Mouse (Mus musculus): ENCODE results near the gene Gm10392. TPM values are rescaled to one million over a fixed set of nuclear protein-coding genes. Genes with fewer than 3 reads are reported as not detected.

The Gm10392 gene
- total and polyA plus RNA-seq, 3 experiments, result 0.10 to 0.27 TPM; not detected in 1

- TF ChIP-seq MXI1 (IDR thresholded peaks at IDR 0.05; ENCODE audit: low read depth, low read length), result 0 out of 2 replicates have a peak, but pooled peaks have one; percentile 14
- no peak for TF ChIP-seq ZNF384 (IDR thresholded peaks at IDR 0.05; ENCODE audit: low read depth, low read length)
- peak; percentile 44; the same call in 1 of the 2 replicates for TF ChIP-seq MAX (IDR thresholded peaks at IDR 0.05; ENCODE audit: low read length)
- no peak for TF ChIP-seq RAD21 (IDR thresholded peaks at IDR 0.05; ENCODE audit: low read depth, low read length)
- TF ChIP-seq TBP (IDR thresholded peaks at IDR 0.05; ENCODE audit: low read depth, low read length), result 0 out of 2 replicates have a peak, but pooled peaks have one; percentile 5
- TF ChIP-seq JUND (IDR thresholded peaks at IDR 0.05; ENCODE audit: low read depth, low read length), result no peak
- TF ChIP-seq EP300 (IDR thresholded peaks at IDR 0.05; ENCODE audit: low read depth in 1 of 2, low read length in 2 of 2), result 0 out of 4 replicates have a peak, but pooled peaks of 1 of the 2 experiments have one; percentile 22
- TF ChIP-seq CTCF (IDR thresholded peaks at IDR 0.05 in 2 of 3, conservative IDR thresholded peaks at IDR 0.05 in 1 of 3; ENCODE audit: control insufficient read depth in 1 of 3, insufficient read depth in 1 of 3, low read depth in 2 of 3, low read length in 3 of 3, poor library complexity in 1 of 3, severe bottlenecking in 1 of 3), result no peak
- no peak for TF ChIP-seq MYC (IDR thresholded peaks at IDR 0.05; ENCODE audit: low read depth, low read length)
- TF ChIP-seq HCFC1 (IDR thresholded peaks at IDR 0.05; ENCODE audit: low read depth, low read length), result no peak
- no peak for TF ChIP-seq ZKSCAN1 (IDR thresholded peaks at IDR 0.05; ENCODE audit: low read depth, low read length)
- TF ChIP-seq POLR2AphosphoS5 (IDR thresholded peaks at IDR 0.05; ENCODE audit: borderline replicate concordance, low read depth, low read length), result no peak
- TF ChIP-seq GABPA (IDR thresholded peaks at IDR 0.05; ENCODE audit: low read depth, low read length), result no peak
- 0 out of 2 replicates have a peak, but pooled peaks have one; percentile 56 for TF ChIP-seq TCF12 (IDR thresholded peaks at IDR 0.05; ENCODE audit: low read depth, low read length)
Measured at GRCm38 (mm10) chr11:77514281-77514831, 4.6 kb downstream of the Gm10392 start (continued).

GRCm38 (mm10) chr11:77513811-77514170 is 5.2 kb downstream of the Gm10392 start:
- no peak for DNase-seq (ENCODE audit: low read depth, low spot score)
- Histone ChIP-seq H3K27me3 (ENCODE audit: control insufficient read depth in 1 of 2, insufficient read depth in 2 of 2, low read length in 2 of 2) (no peaks in the 10 kb centered on the region), H3K27ac (ENCODE audit: control insufficient read depth, low read depth, low read length) (peak overlapping the region; percentile 43)

More at GRCm38 (mm10) chr11:77513811-77514170, 5.2 kb downstream of the Gm10392 start:
- peak overlapping the region; percentile 85 to 96 for H3K4me3 ChIP-seq (ENCODE audit: control insufficient read depth in 1 of 2, insufficient read depth in 1 of 2, low read depth in 2 of 2, low read length in 2 of 2)
- TF ChIP-seq NRF1 (IDR thresholded peaks at IDR 0.05; ENCODE audit: insufficient read depth, low read depth, low read length, poor library complexity, severe bottlenecking), result no peak
- TF ChIP-seq HCFC1 (IDR thresholded peaks at IDR 0.05; ENCODE audit: low read depth, low read length), result no peak; the same call in 1 of the 2 replicates
- TF ChIP-seq BHLHE40 (IDR thresholded peaks at IDR 0.05; ENCODE audit: borderline replicate concordance, low read depth, low read length), result no peak
- TF ChIP-seq CHD1 (IDR thresholded peaks at IDR 0.05; ENCODE audit: low read depth, low read length), result 0 out of 2 replicates have a peak, but pooled peaks have one; percentile 14
- TF ChIP-seq EP300 (IDR thresholded peaks at IDR 0.05; ENCODE audit: low read depth in 1 of 2, low read length in 2 of 2), result no peak
- TF ChIP-seq GABPA (IDR thresholded peaks at IDR 0.05; ENCODE audit: low read depth, low read length), result no peak
- TF ChIP-seq KAT2A (conservative IDR thresholded peaks at IDR 0.05; ENCODE audit: low read depth, low read length), result no peak
- TF ChIP-seq MAX (IDR thresholded peaks at IDR 0.05; ENCODE audit: low read length), result 0 out of 2 replicates have a peak, but pooled peaks have one; percentile 37
- TF ChIP-seq ZKSCAN1 (IDR thresholded peaks at IDR 0.05; ENCODE audit: low read depth, low read length), result no peak
- 0 out of 2 replicates have a peak, but pooled peaks have one; percentile 6 for TF ChIP-seq MYC (IDR thresholded peaks at IDR 0.05; ENCODE audit: low read depth, low read length)
- TF ChIP-seq POLR2A (IDR thresholded peaks at IDR 0.05; ENCODE audit: control insufficient read depth in 1 of 2, insufficient read depth in 1 of 2, low read depth in 1 of 2, low read length in 2 of 2, poor library complexity in 1 of 2), result no peak
- TF ChIP-seq CHD2 (IDR thresholded peaks at IDR 0.05; ENCODE audit: low read length), result no peak
- TF ChIP-seq MAZ (IDR thresholded peaks at IDR 0.05; ENCODE audit: low read depth, low read length), result no peak
- no peak for TF ChIP-seq POLR2AphosphoS2 (IDR thresholded peaks at IDR 0.05; ENCODE audit: low read length)
- no peak for TF ChIP-seq ELF1 (IDR thresholded peaks at IDR 0.05; ENCODE audit: low read depth, low read length)
- TF ChIP-seq ZNF384 (IDR thresholded peaks at IDR 0.05; ENCODE audit: low read depth, low read length), result no peak
- TF ChIP-seq TCF12 (IDR thresholded peaks at IDR 0.05; ENCODE audit: low read depth, low read length), result no peak
- TF ChIP-seq MXI1 (IDR thresholded peaks at IDR 0.05; ENCODE audit: low read depth, low read length), result 0 out of 2 replicates have a peak, but pooled peaks have one; percentile 8
- TF ChIP-seq SMC3 (IDR thresholded peaks at IDR 0.05; ENCODE audit: low read depth, low read length), result no peak
- no peak for TF ChIP-seq ZMIZ1 (IDR thresholded peaks at IDR 0.05; ENCODE audit: low read depth, low read length)
- TF ChIP-seq ZC3H11A (IDR thresholded peaks at IDR 0.05; ENCODE audit: low read depth, low read length), result no peak
- no peak for TF ChIP-seq RCOR1 (IDR thresholded peaks at IDR 0.05; ENCODE audit: low read depth, low read length)
- no peaks in the 10 kb centered on the region for H3K9me3 ChIP-seq (replicated peaks; ENCODE audit: insufficient read depth, low read length)
- peaks cover 2 to 17% of the 10 kb centered on the region in 2 experiments; a peak in 3 of 4 replicates for H3K4me1 ChIP-seq (ENCODE audit: control insufficient read depth in 1 of 2, insufficient read depth in 2 of 2, low read length in 2 of 2)
- peaks cover 2% of the 10 kb centered on the region; the same call in 1 of the 2 replicates for H3K79me2 ChIP-seq (ENCODE audit: control insufficient read depth, insufficient read depth, low read length, poor library complexity)
- peak overlapping the region; percentile 84 for H3K9ac ChIP-seq (ENCODE audit: control insufficient read depth, low read depth, low read length, poor library complexity, severe bottlenecking)
- peaks cover 0 to 8% of the 10 kb centered on the region in 2 experiments; a peak in 2 of 4 replicates for H3K36me3 ChIP-seq (ENCODE audit: control insufficient read depth in 1 of 2, insufficient read depth in 2 of 2, low read length in 2 of 2)
